Mouse (Mus musculus) cortical plate, adult 2 months (tissue): ENCODE data around the gene Syde2.

Source experiments
- CTCF ChIP-seq: fragments of 200-500 bp; IDR thresholded peaks from 2 replicates; pipeline ENCODE4 v1.5.1; 2011; ENCODE audit warnings: mild to moderate bottlenecking, control low read depth, low read length; ENCODE audit not compliant: insufficient read depth; ENCODE audit errors: extremely low read depth
- POLR2A ChIP-seq: fragments of 200-500 bp; IDR thresholded peaks from 2 replicates; pipeline ENCODE4 v1.6.1; 2011; ENCODE audit warnings: mild to moderate bottlenecking, low read length, control low read depth; ENCODE audit not compliant: insufficient read depth; ENCODE audit errors: extremely low read depth

GRCm38 (mm10) chr3:145966806-145967205, 20.9 kb upstream of the Syde2 start:
- TF ChIP-seq POLR2A (no peak), CTCF (no peak)
